Mouse (Mus musculus) gastrocnemius, postnatal 14 days (tissue): ENCODE measurements around the gene Usp5. TPM values are rescaled to one million over a fixed set of nuclear protein-coding genes. Genes with fewer than 3 reads are reported as not detected.
A peak's percentile ranks its signal among the peaks of the same experiment; 100 is the strongest.

Experiments
- DNase-seq: peaks from one replicate; pipeline ENCODE4 v3.0.0; 2021; ENCODE audit warnings: mixed read lengths
- intact Hi-C: fragments of 180-260 bp; cut with DNase I; formaldehyde crosslinking; loops from one replicate; pipeline ENCODE4 v1.15.1; 2025; ENCODE audit warnings: low total_unique reads
- long read RNA-seq, 2 experiments: library from polyadenylated mRNA; stranded (forward); transcript quantifications; one replicate each; pipeline ENCODE4 v2.0.0; 2021
- total RNA-seq, 2 experiments: library from RNA; stranded (reverse); gene quantifications; 2 replicates each; pipeline ENCODE4 v1.2.3; 2021

Usp5 gene
- 10 to 100 TPM; 55.3 to 61.9 TPM for total RNA-seq
- long read RNA-seq, experiment 1, transcript Usp5-201 (20 exons, 3,213 nt), result major isoform, 46 of 77 reads
- long read RNA-seq, experiment 1, transcript Usp5-202 (20 exons, 3,076 nt), result minor isoform, 10 of 77 reads
- long read RNA-seq, experiment 1, partial matches to known transcripts, result 11 of 77 reads
- long read RNA-seq, experiment 1, other reads (novel, unspliced or antisense), result 10 of 77 reads
- long read RNA-seq, experiment 2, transcript Usp5-201 (20 exons, 3,213 nt), result major isoform, 56 of 92 reads
- long read RNA-seq, experiment 2, transcript Usp5-202 (20 exons, 3,076 nt), result minor isoform, 15 of 92 reads
- long read RNA-seq, experiment 2, partial matches to known transcripts, result 15 of 92 reads
- long read RNA-seq, experiment 2, other reads (novel, unspliced or antisense), result 6 of 92 reads

DNA sequence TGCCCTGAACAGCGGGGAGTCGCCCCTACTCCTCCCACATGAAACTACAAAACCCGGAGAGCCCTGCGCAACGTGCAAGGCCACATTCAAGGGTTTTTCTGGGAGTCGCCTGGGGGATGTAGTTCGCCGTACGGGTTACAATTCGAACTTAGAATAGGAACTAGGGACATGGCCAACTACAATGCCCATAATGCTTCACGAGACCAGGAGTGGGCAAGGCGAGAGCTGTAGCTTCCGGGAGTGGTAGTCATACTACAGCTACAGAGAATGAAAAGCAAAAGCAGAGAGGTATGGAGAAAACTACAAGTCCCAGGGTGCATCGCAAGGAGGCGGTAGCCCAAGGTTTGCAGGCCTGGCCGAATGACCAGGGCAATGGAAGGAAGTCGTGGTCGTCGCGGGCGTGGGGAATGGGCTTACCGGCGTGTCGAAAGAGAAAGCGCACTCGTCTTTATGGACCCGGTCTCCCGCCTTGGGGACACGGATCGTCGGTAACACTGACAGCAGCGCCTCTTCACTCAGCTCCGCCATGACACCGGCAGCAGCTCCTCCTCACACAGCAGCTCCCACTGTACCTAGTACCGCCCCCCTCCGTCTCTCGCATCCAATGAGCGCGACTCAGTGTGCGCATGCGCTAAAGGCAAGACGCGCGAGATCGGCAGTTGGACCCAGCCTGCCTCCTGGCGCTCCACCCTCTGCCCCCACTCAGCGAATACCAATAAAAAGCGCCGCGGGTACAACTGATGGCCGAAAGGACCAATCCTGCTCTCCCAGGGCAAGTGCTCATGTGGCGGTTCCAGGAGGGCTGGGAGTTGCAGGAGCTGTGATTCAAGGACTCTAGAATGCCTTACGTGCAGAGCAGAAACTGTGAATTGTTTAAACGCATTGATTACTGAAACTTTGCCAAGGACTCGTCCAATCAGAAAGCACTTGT, at the start of gene Usp5, which contains the start of gene Cdca3:
Usp5 (minus strand) TSS at position 617 of the 931 bp plus-strand sequence.
Cdca3 (plus strand) TSS at position 680 of the 931 bp plus-strand sequence.
- peak; percentile 99 for DNase-seq
- intact Hi-C loops, result no loop called here

DNA sequence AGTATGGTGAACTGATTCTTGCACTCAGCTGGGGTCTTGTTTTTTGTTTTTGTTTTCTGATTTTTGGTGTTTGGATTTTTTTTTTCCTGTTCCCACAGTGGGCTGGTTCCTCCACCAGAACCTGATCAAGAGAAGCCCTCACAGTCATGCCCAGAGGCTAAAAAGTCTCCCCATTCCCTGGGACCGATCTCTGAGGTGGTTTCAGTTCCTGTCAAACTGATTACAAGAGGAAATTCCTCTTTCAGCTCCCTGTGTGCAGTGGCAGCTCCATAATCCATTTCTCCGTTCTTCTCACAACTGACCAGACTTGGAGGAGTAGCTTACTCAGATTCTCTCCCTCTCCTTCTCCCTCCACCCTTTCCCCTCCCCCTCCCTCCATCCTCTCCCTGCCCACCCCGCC, 45.1 kb upstream of the Usp5 start:
- intact Hi-C loops, result no loop called here
- DNase-seq, result no peak

DNA sequence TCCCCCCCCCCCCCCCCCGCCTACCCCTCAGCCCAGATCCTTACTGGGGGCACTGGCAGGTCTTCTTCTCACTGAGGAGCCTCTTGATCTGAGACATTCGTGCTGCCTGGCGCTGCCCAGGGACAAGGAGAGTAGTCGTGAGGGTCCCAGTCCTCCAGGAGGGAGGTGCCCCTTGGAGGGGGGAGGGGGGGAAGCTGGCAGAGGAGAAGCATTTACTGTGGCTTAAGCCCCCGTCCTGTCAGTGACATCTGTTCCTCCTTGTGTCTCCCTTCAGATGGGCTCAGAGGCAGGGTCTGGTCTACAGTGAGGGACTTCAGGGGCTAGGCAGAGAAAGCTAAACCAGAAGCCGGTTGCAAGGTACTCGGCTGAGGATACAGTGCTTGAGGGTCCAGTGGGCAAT, 37.3 kb upstream of the Usp5 start:
- intact Hi-C loops, result no loop called here
- DNase-seq, result no peak

DNA sequence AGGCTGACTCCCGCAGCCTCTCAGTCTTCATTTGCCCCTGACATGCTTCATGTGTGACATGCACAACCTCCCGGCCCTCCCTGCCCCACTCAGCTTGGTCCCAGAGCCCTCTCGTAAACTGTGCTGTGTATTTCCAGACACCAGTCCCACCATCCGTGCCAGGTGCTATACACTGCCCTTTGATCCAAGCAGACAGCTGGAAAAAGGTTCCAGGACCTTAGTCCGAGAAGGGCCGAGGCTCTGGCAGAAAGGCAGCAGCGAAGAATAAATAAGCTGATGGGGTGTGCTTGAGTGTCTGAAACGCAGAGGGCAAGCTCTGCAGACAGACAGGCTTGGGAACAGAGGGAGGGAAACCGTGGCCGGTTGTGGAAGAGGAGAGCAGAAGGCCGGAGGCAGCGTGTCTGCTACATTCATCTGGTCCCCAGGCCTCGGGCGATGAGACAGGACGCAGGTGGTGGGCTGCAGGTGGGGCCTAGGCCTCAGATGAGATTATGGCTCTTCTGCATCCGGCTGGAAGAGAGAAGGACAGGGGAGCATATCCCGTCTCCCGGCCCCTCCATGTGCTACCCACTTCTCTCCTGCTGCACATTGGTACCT, 36.6 kb upstream of the Usp5 start:
- DNase-seq, result no peak
- intact Hi-C loops, result no loop called here

DNA sequence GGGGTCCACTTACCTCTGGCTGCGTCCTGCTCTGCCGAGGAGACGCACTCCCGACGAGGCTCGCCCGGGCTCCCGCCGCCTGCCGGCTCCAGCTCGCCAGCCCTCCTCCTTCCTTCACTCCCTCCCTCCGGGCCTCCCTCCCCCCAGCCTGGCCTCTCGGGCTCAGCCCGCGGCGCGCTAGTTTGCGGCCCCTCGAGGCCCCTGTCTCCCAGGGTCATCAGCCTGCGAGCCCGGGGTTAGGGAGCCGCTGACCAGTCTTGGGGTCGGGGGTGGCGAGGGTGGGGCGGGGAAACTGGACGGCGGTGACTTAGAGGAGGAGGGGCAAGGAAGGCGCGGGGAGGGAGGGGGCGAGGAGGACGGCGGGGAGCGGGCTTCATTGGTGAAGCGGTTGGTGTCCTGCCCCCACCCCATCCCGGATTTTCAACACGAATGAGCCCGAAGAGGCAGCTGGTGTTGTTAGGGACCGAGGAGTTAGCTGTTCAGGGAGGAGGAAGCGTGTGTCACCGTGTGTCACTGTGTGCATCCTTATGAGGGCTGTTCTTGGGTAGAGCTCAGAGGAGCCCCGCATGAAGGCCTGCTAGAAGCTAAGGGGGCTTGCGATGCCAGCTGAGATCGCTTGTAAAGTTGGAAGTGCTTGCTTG, 34.5 kb upstream of the Usp5 start, which contains the start of gene Gpr162:
Gpr162 (minus strand) TSS at position 326 of the 641 bp plus-strand sequence.
- peak; percentile 72 for DNase-seq
- intact Hi-C loops, result loop anchor here (5.0 kb wide), 1 partner anchor 39 kb away; no protein-coding TSS in a partner anchor

DNA sequence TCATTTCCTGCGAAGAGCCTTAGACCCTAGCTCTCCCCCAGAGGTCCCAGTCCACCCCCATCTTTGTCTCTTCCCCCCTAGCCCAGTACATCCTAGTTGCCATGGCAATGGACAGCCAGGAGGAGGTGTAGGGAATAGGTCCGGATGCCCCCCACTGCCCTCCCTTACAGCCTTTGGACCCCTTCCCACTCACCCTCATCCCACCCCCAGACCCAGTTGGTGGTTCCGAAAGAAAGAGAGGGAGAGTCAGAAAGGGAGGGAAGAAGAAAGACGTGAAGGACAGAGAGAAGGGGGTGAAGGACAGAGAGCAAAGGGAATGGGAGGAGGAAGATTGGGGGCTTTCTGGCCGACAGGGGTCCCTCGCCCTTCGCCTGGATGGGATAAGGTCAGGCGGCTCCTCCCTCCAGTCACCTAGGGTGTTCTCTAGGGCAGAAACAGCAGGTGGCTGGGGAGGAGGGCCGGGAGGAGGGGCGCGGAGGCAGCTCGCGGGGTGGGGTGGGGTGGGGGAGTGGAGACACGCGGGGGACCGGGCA, 33.9 kb upstream of the Usp5 start:
- DNase-seq, result no peak
- intact Hi-C loops, result loop anchor here (5.0 kb wide), 1 partner anchor 39 kb away; no protein-coding TSS in a partner anchor

DNA sequence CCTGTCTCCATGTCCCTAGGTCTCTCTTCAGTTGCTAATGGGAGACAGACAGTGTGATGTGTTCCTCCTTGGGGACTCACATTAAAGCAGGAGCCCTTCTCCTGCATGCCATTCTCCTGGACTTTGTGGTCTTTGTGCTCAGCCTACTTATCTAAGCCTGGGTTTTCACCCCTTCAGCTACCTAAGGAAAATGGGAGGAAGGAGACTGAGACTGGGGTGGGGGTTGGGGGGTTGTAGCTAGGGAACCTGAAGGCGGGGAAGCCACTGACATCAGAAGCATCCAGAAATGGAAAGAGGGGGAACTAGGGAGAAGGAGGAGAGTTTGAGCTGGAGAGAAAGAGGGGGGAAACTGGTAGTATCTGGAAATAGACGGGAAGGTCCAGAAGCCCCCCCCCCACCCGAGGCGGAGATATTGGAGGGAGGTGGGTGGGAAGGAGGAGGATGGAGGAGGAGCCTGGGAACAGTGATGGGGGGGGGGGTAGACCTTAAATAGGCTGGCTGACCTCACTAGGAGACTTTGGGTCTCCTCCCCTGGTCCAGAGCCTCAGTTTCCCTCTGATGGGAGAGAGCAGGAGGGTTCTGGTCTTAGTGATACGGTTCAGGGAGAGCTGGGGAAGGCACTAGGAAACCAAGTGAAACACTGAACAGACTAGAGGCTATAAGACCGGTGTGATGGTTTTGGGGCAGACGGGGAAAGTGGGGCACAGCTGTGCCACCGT, 33.3 kb upstream of the Usp5 start:
- intact Hi-C loops, result loop anchor here (5.0 kb wide), 1 partner anchor 40 kb away; no protein-coding TSS in a partner anchor
- no peak for DNase-seq

DNA sequence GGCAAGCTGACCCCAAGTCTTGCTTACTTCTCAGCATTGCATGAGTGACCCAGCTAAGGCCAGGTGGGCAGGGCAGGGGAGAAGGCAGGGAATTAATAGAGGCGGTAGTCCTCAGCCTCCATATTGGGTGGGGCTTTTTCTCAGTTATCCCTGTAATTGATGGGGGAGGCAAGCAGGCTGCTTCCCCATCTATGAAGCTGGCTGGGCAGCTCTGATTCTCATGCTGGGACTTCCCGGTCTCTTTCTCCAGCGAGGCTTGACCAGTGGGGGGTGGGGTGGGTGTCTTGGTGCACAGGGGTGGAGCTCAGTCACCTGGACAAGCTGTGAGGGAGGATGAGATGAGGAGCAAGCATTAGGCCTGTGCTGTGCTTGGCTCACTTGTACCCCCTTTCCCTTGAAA, 32.5 kb upstream of the Usp5 start:
- DNase-seq, result no peak
- intact Hi-C loops, result loop anchor here (5.0 kb wide), 1 partner anchor 40 kb away; no protein-coding TSS in a partner anchor

DNA sequence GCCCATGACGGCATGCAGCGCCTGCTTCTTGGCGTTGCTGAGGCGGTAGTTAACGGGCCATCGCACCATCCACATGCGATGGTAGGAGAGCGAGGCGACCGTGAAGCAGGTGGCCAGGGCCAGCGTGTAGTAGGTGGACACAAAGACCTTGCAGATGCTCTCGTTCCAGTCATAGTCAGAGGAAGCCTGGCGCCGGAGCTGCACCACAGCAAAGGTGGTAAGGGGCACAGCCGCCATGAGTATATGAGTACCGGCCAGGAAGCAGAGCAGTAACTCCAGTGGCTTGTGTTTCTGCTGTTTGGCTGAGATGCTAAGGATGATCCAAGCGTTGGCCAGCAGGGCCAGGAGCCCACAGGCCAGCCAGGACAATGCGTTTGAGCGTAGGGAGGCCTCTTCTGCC, 32.0 kb upstream of the Usp5 start:
- intact Hi-C loops, result loop anchor here (5.0 kb wide), 1 partner anchor 41 kb away; no protein-coding TSS in a partner anchor
- DNase-seq, result no peak

DNA sequence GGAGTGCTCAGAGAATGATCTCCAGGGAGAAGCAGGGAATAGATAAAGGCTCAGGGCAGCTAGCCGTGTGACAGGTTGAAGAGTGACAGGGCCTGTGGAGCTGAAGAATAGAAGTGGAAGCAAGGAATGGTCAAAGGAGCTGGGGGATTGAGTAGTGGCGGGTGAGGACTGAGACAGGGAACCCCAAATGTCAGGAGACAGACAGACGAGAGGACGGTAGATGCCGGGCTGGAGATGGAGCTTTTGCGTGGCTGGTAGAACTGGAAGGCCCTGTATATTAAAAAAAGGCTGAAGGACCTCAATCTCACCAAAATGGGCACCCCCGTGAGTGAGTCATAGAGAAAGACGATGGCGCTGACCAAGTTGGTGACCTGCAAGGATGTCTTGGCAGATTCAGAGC, 31.2 kb upstream of the Usp5 start:
- DNase-seq, result no peak
- intact Hi-C loops, result loop anchor here (5.0 kb wide), 1 partner anchor 42 kb away; no protein-coding TSS in a partner anchor

DNA sequence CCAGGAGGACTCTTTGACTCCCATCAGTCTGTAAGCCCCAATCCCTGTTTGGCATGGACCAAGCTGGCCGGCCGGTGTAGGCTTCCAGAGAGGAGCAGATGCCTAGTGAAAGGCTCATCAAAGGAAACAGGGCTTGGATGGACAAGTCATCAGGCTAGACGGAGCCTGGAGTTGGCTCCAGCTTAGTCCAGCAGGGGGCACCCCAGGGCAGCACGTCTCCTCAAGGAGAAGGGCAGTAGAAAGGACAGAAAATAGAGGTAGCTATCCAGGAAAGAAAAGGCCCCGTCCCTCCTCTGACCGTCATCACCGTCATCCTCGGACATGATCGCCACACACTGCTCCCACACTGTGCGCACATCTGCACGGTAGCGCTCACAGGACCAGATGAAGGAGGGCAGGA, 30.4 kb upstream of the Usp5 start:
- peak; percentile 91 for DNase-seq
- intact Hi-C loops, result loop anchor here (5.0 kb wide), 1 partner anchor 43 kb away; no protein-coding TSS in a partner anchor

DNA sequence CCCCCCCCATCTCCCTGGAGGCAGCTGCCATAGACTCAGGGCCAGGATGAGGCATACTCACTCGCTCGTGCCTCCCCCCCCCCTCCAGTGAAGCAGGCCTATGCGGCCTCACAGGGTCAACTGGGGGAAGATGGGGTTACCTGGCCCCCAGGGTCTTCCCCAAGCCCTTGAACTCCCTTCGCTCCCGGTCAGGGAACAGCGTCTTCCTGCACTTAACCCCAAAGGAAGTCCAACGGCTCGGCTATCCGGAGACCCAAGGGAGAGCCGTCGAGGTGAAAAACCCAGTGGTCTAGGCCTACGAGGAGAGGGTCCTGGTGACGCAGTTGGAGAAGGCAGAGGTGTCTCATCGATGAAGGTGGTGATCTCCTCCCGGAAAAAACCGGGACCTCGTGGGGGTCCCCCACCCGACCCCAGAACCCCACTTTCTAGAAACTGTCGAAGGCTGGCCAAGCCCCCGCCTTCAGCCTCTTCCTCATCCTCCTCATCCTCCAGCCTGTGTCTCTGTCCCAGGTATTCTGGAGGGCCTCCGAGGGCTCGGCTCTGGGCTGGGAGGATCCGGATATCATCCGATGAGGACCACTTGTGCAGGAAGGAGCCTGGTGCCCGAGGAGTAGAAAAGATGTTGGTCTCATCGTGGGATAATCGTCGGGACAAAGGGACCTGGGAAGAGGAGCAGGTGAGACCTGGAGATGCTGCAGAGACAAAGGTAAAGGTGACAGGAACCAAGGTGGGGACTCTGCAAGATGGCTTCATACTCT, 29.5 kb upstream of the Usp5 start:
- intact Hi-C loops, result no loop called here
- no peak for DNase-seq

DNA sequence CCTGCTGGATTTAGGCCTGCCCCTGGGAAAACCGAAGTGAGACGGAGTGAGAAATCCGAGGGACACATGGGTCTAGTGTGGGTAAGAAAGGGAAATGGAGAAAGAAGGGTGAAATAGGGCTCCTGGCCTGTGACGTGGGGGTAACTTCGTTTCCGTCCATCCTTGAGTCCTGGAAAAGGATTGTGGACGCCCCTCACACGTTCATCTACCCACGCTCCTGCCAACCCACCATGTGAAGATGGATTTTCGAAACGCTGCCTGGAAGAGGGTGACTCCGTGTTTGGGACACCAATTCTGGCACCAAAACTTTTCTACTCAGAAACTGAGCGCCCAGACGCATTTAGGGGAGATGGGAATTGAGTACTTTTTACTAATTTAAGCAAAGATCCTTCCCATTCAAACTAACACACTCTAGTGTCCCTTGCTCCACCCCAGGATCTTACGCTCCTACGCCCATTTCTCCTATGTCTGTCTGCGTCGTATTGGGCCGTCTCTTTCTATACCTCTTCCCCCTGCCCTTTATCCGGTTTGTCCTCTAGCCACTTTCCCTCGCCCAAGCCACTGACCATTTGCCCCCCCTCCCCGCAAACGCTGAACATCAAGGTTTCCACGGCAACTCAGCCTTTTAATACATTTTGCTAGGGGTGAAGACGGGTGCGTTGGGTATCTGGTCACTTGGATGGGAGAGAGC, 28.7 kb upstream of the Usp5 start:
- DNase-seq, result no peak
- intact Hi-C loops, result no loop called here

DNA sequence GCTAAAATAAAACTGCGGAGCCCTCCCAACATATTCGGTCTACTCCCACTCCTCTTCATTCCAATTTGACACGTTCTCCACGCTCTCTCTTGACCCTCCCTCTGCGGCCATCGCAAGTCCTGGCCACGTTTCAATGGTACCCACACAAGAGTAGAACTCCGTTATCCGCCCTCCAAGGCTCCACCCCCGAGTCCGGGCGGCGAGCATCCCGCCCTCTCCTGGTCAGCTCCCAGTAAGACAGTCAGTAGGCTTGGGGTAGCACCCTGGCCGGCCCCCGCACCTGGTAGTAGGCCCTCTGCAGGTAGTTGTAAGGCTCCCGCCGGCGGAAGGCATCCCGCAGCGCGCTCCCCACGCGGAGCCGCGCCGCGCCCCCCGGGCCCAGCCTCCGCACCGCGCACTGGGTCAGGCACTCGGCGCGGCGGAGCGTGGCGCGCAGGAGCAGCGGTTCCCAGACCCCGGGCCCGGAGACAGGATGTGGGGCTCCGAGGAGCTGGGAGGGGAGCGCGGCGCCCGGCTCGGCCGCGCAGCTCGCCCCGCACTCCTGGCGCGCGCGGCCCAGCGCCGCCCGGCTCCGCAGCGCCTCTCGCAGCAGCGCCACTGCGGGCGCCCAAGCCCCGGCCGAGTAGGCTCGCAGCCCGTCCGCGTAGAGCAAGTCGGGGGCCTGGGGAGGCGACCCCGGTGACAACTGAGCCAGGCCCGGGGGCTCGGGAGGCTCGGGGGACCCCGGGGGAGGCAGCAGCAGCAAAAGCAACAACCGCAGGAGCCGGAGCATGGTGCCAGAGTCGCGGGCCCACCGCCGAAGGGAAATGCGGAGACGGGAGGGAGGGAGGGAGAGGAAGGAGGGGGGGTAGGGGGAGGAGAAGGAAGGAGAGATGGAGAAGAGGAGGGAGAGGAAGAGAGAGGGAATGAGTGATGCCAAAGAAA, 27.9 kb upstream of the Usp5 start, which contains the start of gene P3h3:
P3h3 (minus strand) TSS at position 837 of the 924 bp plus-strand sequence.
- DNase-seq, result peak; percentile 87
- intact Hi-C loops, result no loop called here

DNA sequence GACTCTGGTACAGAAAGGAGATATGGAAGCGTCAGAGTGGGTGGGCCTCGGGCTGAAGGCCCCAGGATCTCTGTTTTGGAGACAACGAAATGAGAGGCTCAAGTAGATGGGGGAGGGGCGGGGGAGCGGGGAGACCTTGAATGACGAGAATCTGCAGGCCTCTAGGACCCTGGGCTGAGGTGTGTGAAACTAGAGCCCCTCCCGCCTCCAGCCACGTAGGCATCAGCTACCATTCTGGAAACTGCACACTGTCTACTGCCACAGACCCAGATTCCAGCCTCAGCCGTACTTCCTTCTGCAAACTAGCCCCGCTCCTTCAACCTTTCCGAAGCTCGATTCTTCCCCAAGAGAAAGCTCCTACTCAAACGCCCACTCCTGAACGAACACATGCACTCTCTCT, 27.0 kb upstream of the Usp5 start:
- no peak for DNase-seq
- intact Hi-C loops, result no loop called here

DNA sequence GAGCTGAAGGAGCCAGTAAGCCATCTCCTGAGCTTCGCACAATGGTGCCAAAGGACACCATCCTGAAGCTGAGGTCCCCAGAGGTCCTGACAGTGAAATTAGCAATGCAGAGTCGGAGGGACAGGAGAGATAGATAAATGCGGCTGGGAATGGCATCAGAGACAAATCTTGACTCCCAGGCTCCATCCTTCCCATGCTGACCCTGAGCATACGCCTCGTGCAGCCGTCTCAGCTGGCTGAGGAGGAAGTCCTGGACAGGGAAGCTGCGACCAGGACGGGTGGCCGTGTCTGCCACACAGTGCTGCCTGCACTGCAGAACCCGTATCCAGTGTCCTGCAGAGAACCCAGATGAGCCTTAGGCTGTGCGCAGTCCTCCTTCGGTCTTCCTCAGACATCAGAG, 25.4 kb upstream of the Usp5 start:
- intact Hi-C loops, result no loop called here
- no peak for DNase-seq
